Comparison of ENCODE assay signal across 11 mouse cellular contexts in genomic region chr4:54653097-54653776, GRCm38 (mm10).
DNase-seq lines count a peak whose midpoint lies in the region; ATAC-seq and TF ChIP-seq lines count a peak whose summit lies in the region.
"Had no signal": no experiment of that assay in that cellular context is flagged by ENCODE, and none has a peak within 500 bp of the region (broad histone marks: within the 10 kb centered on the region; RNA-seq: fewer than 3 reads in every experiment).

No protein-coding gene starts in this region.

- H3K36me3 ChIP-seq in embryonic facial prominence, embryonic 10.5 days (replicated peaks), result no peaks in the 10 kb centered on the region
- no peaks in the 10 kb centered on the region for H3K36me3 ChIP-seq in forebrain, embryonic 10.5 days (replicated peaks)
- H3K36me3 ChIP-seq in hindbrain, embryonic 16.5 days (ENCODE audit: control insufficient read depth, insufficient read depth, low read length), result no peaks in the 10 kb centered on the region
- no peaks in the 10 kb centered on the region for H3K36me3 ChIP-seq in neural tube, embryonic 13.5 days

- TF ChIP-seq POLR2A in cerebellum, adult 2 months (IDR thresholded peaks at IDR 0.05; ENCODE audit: borderline replicate concordance, insufficient read depth, low read length), result no peak

- TF ChIP-seq CTCF in gastrocnemius, adult 2 months (IDR thresholded peaks at IDR 0.05), result no peak
- no peak for TF ChIP-seq CTCF in cerebellum, adult 2 months (IDR thresholded peaks at IDR 0.05; ENCODE audit: borderline replicate concordance, insufficient read depth, low read depth, low read length)

- no peaks in the 10 kb centered on the region for H3K9me3 ChIP-seq in embryonic facial prominence, embryonic 10.5 days
- no peaks in the 10 kb centered on the region for H3K9me3 ChIP-seq in forebrain, embryonic 10.5 days
- H3K9me3 ChIP-seq in hindbrain, embryonic 16.5 days (ENCODE audit: control insufficient read depth, low read length), result no peaks in the 10 kb centered on the region
- H3K9me3 ChIP-seq in neural tube, embryonic 13.5 days, result no peaks in the 10 kb centered on the region

- peak overlapping the region; percentile 83 for H3K27ac ChIP-seq in embryonic facial prominence, embryonic 10.5 days (replicated peaks)
- H3K27ac ChIP-seq in forebrain, embryonic 10.5 days, result peak overlapping the region; percentile 85
- peak overlapping the region; percentile 73 for H3K27ac ChIP-seq in hindbrain, embryonic 16.5 days (ENCODE audit: low read depth, low read length)
- H3K27ac ChIP-seq in neural tube, embryonic 13.5 days (replicated peaks), result peak overlapping the region; percentile 89
- H3K27ac ChIP-seq in gastrocnemius, adult 2 months, result no peak overlapping the region
- H3K27ac ChIP-seq in cerebellum, adult 2 months (ENCODE audit: insufficient read depth, low read length), result no peak overlapping the region
- H3K27ac ChIP-seq: heart, adult 2 months had no signal

- H3K4me2 ChIP-seq in hindbrain, embryonic 16.5 days (ENCODE audit: low read length), result peak overlapping the region; percentile 10
- H3K4me2 ChIP-seq in neural tube, embryonic 13.5 days, result peak overlapping the region; percentile 36

- H3K27me3 ChIP-seq in embryonic facial prominence, embryonic 10.5 days (replicated peaks; ENCODE audit: low read depth, poor library complexity, severe bottlenecking), result no peaks in the 10 kb centered on the region
- no peaks in the 10 kb centered on the region for H3K27me3 ChIP-seq in forebrain, embryonic 10.5 days (ENCODE audit: poor library complexity, severe bottlenecking)
- no peaks in the 10 kb centered on the region for H3K27me3 ChIP-seq in hindbrain, embryonic 16.5 days (replicated peaks; ENCODE audit: control insufficient read depth, insufficient read depth, low read length)
- no peaks in the 10 kb centered on the region for H3K27me3 ChIP-seq in neural tube, embryonic 13.5 days
- H3K27me3 ChIP-seq in cerebellum, adult 2 months (ENCODE audit: control insufficient read depth, insufficient read depth, low read length), result no peaks in the 10 kb centered on the region

- H3K9ac ChIP-seq in hindbrain, embryonic 16.5 days (ENCODE audit: low read depth, low read length), result peak overlapping the region; percentile 33
- peak overlapping the region; percentile 58 for H3K9ac ChIP-seq in neural tube, embryonic 13.5 days

- H3K4me3 ChIP-seq in embryonic facial prominence, embryonic 10.5 days, result no peak overlapping the region
- no peak overlapping the region for H3K4me3 ChIP-seq in forebrain, embryonic 10.5 days
- no peak overlapping the region; the same call in 1 of the 2 replicates for H3K4me3 ChIP-seq in hindbrain, embryonic 16.5 days (ENCODE audit: low read length)
- H3K4me3 ChIP-seq in neural tube, embryonic 13.5 days, result no peak overlapping the region
- H3K4me3 ChIP-seq in gastrocnemius, adult 2 months, result no peak overlapping the region
- no peak overlapping the region for H3K4me3 ChIP-seq in cerebellum, adult 2 months (replicated peaks; ENCODE audit: insufficient read depth, low read depth, low read length)
- H3K4me3 ChIP-seq: erythroblast, embryonic 14.5 days; heart, adult 2 months had no signal

- ATAC-seq in hindbrain, embryonic 16.5 days, result peak; percentile 72
- peak; percentile 77 for ATAC-seq in neural tube, embryonic 13.5 days (ENCODE audit: low read depth)

- intact Hi-C loops in gastrocnemius, adult 2 months (cut with DNase I), result no loop called here

- 58% methylated on average over 10 of the region's 10 CpGs for WGBS in embryonic facial prominence, embryonic 10.5 days
- 47% methylated on average over 10 of the region's 10 CpGs for WGBS in forebrain, embryonic 10.5 days
- WGBS in hindbrain, embryonic 16.5 days, result 21% methylated on average over 10 of the region's 10 CpGs
- 24% methylated on average over 10 of the region's 10 CpGs for WGBS in neural tube, embryonic 13.5 days
- WGBS in cerebellum, adult 2 months, result 18% methylated on average over 10 of the region's 10 CpGs

- peaks cover 27% of the 10 kb centered on the region for H3K4me1 ChIP-seq in embryonic facial prominence, embryonic 10.5 days
- H3K4me1 ChIP-seq in forebrain, embryonic 10.5 days, result peaks cover 28% of the 10 kb centered on the region
- H3K4me1 ChIP-seq in hindbrain, embryonic 16.5 days (ENCODE audit: control insufficient read depth, insufficient read depth, low read depth, low read length), result peaks cover 17% of the 10 kb centered on the region
- H3K4me1 ChIP-seq in neural tube, embryonic 13.5 days (replicated peaks), result peaks cover 28% of the 10 kb centered on the region
- H3K4me1 ChIP-seq in cerebellum, adult 2 months (ENCODE audit: control insufficient read depth, insufficient read depth, low read length), result no peaks in the 10 kb centered on the region

- DNase-seq in embryonic facial prominence, embryonic 10.5 days (ENCODE audit: low spot score), result no peak
- no peak for DNase-seq in forebrain, embryonic 10.5 days (ENCODE audit: extremely low spot score, low spot score)
- no peak for DNase-seq in liver
- DNase-seq in gastrocnemius, adult 2 months, result no peak
- no peak for DNase-seq in cerebellum, adult 2 months
- DNase-seq: heart, adult 2 months; kidney, postnatal 4 days; lung, postnatal 14 days had no signal

Comparison
In these comparisons a context has a peak if more than half of its experiments do, and no peak if none do; other contexts are left out.
1. H3K27ac ChIP-seq: peak in embryonic facial prominence, embryonic 10.5 days (single experiment), forebrain, embryonic 10.5 days (single experiment), hindbrain, embryonic 16.5 days (single experiment) and neural tube, embryonic 13.5 days (single experiment); none in gastrocnemius, adult 2 months (single experiment) and cerebellum, adult 2 months (single experiment).